Mouse (Mus musculus): ENCODE results near the gene Bbs7.
A peak's percentile ranks its signal among the peaks of the same experiment; 100 is the strongest.
"Not testable (repeated sequence)": the region's sequence is repeated elsewhere in the genome, so short reads cannot be mapped to it uniquely, and the experiment has no call there.

Gene Bbs7

DNA sequence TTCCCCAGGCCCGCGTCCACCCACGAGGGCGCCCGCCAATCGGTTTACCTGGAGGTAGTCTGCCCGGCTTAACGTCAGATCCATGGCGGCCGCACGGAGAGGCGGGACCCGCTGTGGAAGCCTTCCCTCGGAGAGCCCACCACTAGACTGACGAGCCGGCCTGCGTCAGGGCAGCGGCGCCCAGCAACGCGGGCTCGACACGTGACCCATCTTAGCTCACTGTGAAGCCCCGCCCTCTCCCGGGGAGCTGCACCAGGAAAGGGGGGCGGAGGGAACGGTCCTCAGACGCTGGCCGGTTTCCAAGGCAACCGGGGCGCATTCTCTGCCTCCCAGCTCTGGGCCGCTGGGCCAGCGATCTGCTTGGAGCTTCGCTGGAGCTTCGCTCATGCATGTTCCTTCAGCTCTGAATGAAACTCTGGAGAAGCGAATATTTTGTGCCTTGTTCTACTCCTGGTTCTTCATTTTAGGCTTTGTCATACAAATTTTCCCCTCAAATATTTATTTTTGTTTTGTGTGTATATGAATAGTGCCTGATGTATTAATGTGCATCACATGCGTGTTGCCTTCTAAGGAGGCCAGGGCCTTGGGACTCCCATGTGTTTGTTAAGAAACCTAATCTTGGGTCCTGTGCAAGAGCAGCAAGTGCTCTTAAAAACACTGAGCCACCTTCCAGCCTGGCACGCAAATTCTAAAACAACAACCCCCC lies at the start of gene Bbs7:
Gene Bbs7, minus strand, starts transcription at position 276 of the 706 bp plus-strand sequence.
- DNase-seq, result peak; percentile 93 to 95

DNA sequence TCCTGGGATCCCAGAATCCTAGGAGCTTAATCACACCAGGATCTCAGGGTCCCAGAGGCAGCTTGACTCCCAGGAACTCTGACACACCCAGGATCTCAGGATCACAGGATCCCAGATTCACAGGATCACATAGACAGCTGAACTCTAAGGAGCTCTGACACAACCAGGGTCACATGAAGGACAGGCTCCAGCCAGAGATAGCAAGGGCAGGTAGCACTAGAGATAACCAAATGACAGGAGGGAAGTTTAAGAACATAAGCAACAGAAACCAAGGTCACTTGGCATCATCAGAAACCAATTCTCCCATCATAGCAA lies 31.9 kb upstream of the Bbs7 start:
- DNase-seq, result not testable (repeated sequence)

DNA sequence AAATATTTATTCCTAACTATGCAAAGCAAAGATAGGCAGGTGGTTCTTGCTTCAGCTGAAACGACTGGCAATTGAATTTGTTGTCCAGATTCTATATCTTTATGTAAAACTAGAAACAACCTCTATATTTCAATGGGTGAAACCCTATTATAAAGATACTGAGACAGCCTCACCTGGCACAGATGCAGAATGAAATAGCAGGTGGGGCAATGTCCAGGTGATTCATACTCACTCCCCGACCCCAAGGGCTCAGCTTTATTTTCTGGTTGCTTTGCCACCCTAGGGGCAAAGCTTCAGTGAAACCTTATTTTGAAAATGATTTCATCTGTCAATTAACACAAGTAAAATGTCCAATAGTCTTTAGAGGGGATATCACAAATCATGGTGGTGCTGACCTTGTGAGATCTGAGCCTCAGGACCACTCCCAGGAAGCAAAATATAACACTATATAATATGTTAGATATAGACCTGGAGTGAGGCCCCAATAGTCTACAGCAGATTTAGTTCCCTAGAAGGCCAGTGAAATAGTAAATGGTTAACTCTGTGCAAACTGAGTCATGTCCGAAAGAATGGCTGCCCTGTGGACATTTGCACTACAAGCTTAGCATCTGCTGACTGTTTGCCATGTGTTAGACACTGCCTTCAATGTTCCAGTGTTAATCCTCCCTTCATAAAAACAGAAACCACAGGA lies 31.4 kb upstream of the Bbs7 start:
- DNase-seq, result no peak

DNA sequence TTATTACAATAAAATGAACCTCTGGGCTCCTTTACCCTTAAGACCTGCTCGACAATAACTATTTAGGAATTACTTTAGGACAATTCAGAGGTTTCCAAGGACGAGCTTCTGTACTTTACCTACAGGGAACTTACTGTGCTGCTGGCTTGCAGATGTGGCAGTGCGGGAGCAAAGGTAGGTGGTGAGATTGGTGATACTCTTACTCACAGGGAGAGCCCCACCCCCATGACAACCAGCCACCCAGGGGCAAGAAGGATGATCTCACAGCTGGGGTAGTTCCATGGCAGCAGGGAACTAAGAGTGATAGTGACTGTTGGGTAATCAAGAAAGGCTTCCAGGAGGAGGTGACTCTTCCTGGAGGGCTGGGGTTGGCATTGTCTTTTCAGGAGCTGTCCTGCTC lies 30.1 kb upstream of the Bbs7 start:
- no peak for DNase-seq

DNA sequence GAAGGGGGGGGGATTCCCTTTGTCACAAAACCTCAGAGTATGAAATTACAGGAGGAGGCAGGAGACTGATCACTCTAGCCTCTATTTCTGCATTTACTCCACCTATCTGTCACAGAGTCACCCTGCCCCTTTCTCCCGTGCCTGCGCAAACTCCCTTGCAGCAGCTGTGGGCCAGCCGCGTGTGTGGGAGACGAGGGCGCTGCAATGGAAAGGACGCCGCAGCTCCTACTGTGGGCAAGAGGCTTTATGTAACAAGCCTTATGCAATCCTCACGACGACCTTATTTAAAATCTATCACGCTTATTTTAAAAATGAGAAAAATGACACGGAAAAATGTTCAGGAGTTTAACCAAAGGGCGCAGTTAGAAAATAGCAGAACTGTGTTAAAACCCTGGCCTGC lies 29.5 kb upstream of the Bbs7 start:
- no peak for DNase-seq

DNA sequence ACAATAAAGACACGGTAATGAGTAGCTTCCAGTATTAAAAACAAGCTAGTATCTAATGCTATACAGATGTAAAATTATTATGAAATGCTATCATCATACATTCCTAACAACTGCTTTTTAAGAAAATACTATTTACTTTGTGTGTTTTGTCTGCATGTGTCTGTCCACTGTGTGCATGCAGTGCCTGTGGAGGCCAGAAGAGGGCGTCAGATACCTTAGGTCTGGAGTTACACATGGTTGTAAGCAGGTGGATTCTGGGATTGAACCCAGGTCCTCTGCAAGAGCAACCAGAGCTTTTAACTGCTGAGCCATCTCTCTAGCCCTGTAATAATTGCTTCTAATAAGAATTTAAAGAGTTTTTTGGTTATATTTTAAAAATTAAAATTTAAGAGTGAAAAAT lies 27.5 kb upstream of the Bbs7 start:
- DNase-seq, result no peak

DNA sequence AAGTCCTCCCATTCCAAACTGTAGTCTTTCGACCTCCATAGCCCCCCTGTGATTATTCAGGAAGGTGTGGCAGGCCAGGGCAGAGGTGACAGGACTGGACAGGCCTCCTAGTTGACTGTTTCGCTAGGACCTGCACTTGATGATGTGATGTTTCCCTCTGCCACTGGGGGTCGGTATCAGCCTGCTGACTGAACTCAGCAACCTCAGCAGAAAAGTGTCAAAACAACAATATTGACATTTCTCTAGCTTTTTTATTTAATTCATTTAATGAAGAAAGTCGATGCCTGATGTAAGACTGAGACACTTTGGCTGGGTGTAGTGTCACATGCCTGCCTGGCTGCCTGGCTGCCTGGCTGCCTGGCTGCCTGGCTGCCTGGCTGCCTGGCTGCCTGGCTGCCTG lies 22.2 kb upstream of the Bbs7 start:
- DNase-seq, result peak in 1 of 2 experiments; percentile 37

DNA sequence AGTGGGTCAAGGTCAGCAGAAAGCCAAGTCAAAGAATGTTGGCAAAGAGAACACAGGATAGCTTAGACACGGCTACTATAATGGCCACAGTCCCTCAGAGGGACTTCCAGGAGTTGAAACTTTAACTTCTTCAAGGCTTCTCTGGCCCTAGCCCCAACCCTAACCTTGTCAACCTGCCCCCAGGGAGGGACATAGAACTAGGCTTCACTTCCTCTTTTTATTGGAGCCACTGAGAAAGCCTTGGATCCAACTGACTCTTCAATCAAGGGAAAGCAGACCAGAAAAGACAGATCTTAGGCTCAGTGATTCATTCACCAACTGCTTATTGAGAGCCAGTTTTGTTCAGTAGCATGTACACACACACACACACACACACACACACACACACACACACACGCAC lies 13.5 kb upstream of the Bbs7 start:
- DNase-seq, result no peak

DNA sequence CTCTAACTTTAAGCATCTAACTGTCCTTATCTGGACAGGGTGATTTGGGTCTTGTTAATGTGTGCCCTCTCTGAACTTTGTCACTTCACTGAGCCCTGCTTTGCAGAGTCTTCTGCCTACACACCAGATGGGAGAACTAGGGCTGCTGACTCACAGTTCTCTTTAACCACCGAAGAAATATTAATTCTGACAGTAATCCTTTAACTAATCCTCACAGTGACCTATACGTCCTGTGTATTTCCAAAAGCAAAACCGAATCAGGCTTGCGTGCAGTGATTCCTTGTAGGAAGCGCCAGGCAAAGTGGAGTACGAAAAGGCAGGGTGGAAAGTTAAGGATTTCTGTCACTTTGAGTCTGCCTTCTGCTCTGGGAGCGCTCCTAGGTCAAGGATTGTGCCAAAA lies 4.9 kb upstream of the Bbs7 start:
- DNase-seq, result no peak

DNA sequence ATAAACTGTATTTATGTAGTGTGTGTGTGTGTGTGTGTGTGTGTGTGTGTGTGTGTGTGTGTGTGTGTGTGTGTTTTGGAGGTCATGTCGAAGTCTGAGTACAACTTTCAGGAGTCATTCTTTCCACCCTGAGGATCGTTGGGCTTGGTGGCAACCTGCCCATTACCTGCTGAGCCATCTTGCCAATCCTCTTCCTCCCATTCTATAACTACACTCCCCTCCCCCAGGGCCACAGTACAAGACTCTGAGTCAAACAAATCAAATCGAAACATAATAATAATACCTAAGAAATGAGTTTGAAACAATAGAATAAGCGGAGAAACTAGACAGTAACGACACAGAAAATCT lies 605 bp upstream of the Bbs7 start:
- DNase-seq, result no peak

DNA sequence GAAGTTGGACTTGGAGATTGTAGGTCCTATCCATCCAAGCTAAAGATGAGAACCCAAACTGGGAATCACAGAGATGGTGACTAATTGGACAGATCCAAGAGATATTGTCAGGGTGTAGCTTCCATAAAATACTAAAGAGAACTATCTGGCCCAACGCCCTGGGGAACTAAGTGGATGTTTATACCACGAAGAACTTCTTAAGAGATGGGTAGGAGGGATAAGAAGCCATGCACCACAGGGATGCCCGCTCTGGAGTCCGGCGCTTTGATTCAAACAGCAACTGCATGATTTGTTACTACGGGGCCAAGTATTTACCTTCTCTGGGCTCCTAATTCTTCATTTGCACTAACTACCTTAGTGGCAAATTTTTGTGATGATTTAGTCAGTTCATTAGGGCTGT lies 590 bp downstream of the Bbs7 start:
- no peak for DNase-seq

DNA sequence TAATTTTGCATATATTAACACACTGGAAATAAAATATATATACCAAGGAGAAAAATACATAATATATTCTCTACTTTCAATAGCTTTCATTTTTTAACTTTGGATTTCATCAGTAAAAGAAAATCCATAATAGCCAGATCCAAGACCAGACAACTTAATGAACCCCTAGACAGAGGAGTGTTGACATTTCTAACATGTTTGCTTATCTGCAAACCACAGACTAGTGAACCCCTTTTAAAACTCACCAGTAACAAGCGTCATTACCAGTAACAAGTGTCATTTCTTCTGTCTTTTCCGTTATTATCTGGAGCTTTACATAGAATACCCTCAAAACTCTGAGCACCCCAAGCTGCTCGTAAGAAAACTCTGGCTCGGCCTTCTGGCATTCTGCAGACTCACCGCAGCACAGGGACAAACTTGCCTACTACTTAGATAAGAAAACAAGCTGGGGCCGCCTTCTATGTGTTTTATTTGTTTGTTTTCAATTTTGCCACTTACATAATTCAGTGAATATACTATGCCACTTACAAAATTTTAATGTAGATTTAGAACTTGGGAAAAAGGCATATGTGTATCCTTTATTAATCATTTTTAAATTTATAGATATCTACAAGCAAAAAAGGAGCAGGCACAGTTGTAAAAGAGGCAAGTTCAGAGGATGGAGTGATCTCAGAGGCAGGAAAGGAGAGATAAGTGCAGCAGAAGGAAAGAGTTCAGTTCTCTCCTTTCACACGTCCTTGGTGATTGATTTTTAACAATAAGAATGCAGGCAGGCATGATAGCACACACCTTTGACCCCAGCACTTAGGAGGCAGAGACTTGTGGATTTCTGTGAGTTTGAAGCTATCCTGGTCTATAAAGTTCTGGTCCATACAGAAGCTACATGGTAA lies 7.1 kb downstream of the Bbs7 start:
- no peak for DNase-seq

DNA sequence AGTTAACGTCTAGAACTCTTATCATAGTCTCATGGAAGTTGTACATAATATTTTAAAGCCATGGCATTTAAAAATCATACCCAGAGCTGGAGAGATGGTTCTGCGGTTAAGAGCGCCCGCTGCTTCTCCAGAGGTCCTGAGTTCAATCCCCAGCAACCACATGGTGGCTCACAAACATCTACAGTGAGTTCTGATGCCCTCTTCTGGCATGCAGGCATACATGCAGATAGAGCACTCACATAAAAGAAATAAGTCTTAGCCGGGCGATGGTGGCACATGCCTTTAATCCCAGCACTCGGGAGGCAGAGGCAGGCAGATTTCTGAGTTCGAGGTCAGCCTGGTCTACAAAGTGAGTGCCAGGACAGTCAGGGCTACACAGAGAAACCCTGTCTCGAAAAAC lies 13.5 kb downstream of the Bbs7 start:
- not testable (repeated sequence) for DNase-seq

DNA sequence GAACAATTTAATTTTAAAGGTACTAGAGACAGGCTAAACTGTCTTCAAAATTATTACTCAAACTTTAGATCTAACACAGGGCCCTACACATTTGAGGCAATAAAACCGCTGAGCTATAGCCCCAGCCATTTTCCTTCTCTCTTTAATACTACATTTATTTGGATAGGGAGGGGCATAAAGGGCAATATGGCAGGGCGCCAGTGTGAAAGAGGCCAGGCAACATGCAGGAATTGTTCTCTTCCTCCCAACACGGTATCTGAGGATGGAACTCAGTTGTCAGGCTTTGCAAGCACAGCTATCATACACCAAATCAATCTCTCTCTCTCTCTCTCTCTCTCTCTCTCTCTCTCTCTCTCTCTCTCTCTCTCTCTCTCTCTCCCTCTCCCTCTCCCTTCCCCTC lies 14.5 kb downstream of the Bbs7 start:
- DNase-seq, result no peak

DNA sequence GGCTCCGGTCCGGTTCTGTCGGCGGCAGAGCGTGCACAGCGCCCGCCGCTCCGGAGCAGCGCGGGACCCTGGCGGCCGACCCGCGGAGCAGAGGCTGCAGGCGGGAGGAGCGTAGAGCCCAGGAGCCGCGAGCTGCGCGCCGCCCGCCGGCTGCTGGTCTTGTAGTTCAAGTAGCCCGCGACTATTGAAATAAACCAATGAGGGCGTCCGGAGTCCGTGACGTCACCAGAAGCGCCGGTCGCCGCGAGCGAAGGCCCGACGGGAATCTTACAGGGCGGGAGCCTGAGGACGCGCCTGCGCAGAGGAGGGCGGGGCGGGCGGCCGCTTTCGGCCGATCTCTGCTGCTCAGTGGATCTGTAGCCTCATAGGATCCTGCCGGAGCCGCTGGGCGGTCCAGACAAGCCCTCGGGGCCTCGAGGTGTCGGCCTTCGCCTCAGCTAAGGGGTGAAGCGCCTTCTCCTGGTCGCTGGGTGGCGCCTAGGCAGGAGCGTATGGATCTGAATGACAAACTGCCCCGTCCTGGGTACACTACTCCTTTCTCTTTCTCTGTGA lies 41.4 kb downstream of the Bbs7 start, which contains the start of gene Ccna2:
Gene Ccna2, minus strand, starts transcription at position 324 of the 552 bp plus-strand sequence.
- peak; percentile 99 to 100 for DNase-seq

DNA sequence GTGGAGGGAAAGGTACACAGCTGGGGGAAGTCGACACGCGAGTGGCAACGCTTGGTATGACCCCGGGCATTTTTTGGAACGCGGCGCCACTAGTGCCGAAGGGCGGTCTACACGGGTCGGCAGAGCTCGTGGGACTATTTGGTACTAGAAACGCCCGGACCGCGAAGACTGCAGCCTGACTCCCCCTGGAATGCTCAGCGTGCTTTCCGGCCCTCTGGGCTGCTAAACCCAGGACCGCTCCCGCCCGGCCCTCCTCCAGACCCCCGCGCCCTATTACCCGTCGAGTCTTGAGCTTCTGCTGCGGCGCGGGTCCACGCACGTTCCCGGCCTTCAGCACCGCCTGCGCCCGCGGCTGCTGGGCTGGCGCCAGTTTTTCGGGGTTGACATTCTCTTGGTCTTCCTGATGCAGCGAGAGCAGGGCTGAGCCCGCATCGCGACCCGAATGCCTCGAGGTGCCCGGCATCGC lies 41.9 kb downstream of the Bbs7 start:
- DNase-seq, result no peak

DNA sequence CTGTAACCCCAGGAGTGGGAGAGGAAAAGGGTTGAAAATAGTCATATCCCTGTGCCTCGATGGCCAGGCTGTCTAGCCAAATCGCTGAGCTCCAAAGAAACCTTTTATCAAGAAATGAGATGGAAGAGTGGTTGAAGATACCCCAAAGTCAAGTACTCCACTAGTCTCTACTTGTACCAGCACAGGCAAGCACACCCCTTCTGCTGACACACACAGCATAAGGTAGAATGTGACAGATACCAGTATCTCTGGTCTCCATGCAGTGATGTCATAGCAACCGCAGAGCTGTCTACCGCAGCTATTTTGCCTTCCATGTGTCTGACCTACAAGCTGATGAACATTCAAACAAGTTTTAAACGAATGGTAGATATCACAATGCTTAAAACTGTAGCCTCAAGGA lies 43.4 kb downstream of the Bbs7 start:
- no peak for DNase-seq

DNA sequence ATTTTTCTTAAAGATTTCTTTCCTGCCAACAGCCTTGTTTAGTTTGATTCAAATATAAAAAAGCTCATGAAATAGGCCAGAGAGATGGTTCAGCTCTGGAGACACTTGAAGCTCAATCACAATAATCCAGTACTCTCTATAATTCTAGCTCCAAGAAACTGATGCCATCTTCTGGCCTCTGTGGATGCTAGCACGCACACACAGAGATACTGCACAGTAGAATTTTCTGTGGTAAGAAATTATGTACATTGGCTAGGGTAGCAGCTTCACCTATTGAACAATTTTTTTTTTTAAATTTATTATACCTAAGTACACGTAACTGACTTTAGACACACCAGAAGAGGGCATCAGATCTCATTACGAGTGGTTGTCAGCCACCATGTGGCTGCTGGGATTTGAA lies 49.6 kb downstream of the Bbs7 start:
- DNase-seq, result no peak

DNA sequence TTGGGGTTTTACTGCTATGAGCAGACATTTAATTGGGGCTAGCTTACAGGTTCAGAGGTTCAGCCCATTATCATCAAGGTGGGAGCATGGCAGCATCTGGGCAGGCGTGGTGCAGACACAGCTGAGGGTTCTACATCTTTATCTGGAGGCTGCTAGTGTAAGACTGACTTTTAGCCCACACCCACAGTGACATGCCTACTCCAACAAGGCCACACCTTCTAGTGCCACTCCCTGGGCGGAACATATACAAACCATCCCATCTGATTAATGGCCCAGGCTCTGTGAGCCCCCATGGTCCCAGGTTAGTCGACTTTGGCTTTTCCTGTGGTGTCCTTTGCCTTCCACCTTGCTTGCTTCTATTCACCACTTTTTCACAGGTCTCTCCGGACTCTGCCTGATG lies 53.7 kb downstream of the Bbs7 start:
- no peak for DNase-seq

DNA sequence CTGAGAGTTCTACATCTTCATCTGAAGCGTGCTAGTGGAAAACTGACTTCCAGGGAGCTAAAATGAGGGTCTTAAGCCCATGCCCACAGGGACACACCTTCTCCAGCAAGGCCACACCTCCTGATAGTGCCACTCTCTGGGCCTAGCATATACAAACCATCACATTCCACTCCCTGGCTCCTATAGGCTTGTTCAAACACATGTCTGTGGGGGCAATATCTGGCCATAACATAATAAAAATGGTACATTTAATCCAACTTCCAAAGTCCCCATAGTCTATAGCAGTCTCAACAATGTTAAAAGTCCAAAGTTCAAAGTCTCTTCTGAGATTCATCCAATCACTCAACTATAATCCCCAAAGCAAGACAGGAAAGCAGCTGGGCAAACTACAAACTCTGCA lies 55.7 kb downstream of the Bbs7 start:
- no peak for DNase-seq

DNA sequence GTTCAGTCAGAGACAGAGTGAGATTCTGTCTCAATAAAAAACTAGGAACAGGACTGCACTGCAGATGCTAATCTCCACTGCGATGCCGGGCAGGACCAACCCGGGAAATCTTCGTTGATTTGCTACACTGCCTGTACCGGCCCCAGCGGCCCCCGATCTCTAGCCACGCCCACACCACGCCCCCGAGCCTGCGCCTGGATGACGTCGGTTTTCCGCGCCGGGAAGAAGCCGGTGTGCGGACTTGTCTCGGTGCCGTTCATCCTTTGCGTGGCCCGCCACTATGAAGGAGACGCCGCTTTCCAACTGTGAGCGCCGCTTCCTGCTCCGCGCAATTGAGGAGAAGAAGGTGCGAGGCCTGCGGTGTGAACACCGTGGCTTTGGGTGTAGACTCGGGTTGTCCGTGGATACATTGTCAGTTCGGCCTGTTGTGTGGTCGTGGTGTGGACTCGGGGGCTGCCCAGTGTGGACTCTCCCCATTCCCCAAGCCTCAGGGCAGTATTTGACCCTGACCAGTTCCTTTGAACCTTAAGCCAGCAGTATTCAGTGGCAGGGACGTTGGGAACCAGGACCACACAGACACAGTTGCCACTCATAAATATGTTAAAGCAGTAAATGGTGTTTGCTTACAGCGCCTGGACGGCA lies 60.8 kb downstream of the Bbs7 start, which contains the start of gene Exosc9:
Gene Exosc9, plus strand, starts transcription at position 201 of the 642 bp plus-strand sequence.
- DNase-seq, result peak; percentile 94 to 96

DNA sequence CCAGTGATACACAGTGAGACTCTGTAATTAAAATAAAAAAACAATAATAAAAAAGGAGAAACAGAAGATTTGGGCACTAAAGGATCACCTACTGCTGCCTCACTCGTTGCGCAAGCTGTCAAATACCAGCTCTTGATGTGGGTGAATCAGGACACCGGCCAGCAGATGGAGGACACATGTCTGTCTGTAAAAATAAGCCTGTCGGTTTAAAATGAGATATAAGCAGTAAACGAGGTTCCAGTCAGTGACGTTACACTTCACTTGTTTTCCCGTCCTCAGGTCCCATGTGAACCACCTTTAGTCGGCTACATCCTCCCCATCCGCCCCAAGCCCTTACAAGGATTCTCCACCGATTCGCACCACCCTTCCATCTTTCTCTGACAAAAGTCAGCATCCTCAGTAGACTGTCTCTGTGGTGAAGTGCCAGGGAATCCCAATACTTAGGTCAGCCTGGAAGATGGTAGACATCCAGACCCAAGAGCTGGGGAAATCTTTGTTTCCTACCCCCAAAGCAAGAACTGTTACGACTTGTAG lies 61.4 kb downstream of the Bbs7 start:
- no peak for DNase-seq

DNA sequence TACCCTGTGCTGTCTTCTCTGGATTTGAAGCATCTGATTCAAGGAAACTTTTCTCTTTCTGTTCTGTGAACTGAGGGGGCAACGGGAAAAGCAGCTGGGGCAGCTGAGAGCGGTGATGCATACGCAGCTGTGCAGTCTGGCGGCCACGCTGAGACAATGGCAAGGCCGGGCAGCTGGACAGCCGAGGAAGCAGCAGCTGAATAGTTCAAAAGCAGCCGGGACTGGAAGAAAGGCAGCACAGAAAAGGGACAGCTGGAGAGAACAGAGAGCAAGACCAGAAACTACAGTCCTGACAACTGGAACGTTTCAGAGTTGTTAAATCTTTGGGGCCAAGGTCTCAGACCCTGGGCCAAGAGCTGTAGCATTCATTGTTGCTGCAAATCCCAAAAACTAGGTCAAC lies 61.9 kb downstream of the Bbs7 start:
- peak; percentile 43 to 84 for DNase-seq

Measured in lung, postnatal 4 days (tissue).